In the genomic region with DNA sequence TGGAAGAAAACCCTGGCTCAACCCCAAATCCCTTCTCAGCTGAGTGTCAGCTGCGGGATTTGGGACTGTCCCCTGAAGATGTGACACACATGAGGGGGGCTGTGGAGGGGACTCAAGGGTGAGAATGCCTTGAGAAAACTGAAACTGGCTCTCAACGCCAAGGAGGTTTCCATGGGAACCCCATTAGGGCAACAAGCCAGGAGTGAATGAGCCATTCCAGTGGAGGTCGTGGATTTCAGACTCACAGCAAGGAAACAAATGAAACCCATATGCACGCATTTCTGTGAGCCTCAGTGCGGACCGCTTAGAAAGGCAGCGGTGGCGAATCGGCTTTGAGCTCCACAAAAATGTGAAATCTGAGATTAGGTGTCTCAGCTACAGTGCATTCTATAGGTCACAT, we compare ENCODE assay signal across 10 mouse cellular contexts. TPM values are rescaled to one million over a fixed set of nuclear protein-coding genes. Genes with fewer than 3 reads are reported as not detected.
DNase-seq lines count a peak whose midpoint lies in the region; ATAC-seq lines count a peak whose summit lies in the region.
"Had no signal": no experiment of that assay in that cellular context is flagged by ENCODE, and none has a peak within 500 bp of the region (broad histone marks: within the 10 kb centered on the region; RNA-seq: fewer than 3 reads in every experiment).

No protein-coding gene starts in this region.

- no peaks in the 10 kb centered on the region for H3K27me3 ChIP-seq in embryonic facial prominence, embryonic 11.5 days (ENCODE audit: control insufficient read depth, insufficient read depth, low read length)
- H3K27me3 ChIP-seq in hindbrain, embryonic 14.5 days (ENCODE audit: control insufficient read depth, insufficient read depth, low read length): no peaks in the 10 kb centered on the region

- H3K9ac ChIP-seq in embryonic facial prominence, embryonic 11.5 days (replicated peaks; ENCODE audit: low read length): no peak overlapping the region
- no peak overlapping the region for H3K9ac ChIP-seq in hindbrain, embryonic 14.5 days

- H3K27ac ChIP-seq in embryonic facial prominence, embryonic 11.5 days (replicated peaks; ENCODE audit: low read depth, low read length): peak overlapping the region; percentile 54
- H3K27ac ChIP-seq in hindbrain, embryonic 14.5 days: peak overlapping the region; percentile 1; the same call in 1 of the 2 replicates

- H3K4me2 ChIP-seq in embryonic facial prominence, embryonic 11.5 days (ENCODE audit: low read depth, low read length): no peak overlapping the region
- H3K4me2 ChIP-seq in hindbrain, embryonic 14.5 days (replicated peaks): no peak overlapping the region

- intact Hi-C loops in heart, postnatal 10 days (cut with DNase I): no loop called here

- H3K4me3 ChIP-seq in embryonic facial prominence, embryonic 11.5 days (ENCODE audit: low read depth, low read length): no peak overlapping the region
- no peak overlapping the region for H3K4me3 ChIP-seq in hindbrain, embryonic 14.5 days (replicated peaks; ENCODE audit: low read length)
- H3K4me3 ChIP-seq: megakaryocyte, embryonic 14.5 days had no signal

- H3K36me3 ChIP-seq in embryonic facial prominence, embryonic 11.5 days (replicated peaks; ENCODE audit: control insufficient read depth, insufficient read depth, low read depth, low read length): no peaks in the 10 kb centered on the region
- H3K36me3 ChIP-seq in hindbrain, embryonic 14.5 days (replicated peaks; ENCODE audit: control insufficient read depth, insufficient read depth): no peaks in the 10 kb centered on the region

- H3K4me1 ChIP-seq in embryonic facial prominence, embryonic 11.5 days (ENCODE audit: control insufficient read depth, insufficient read depth, low read length): peaks cover 2% of the 10 kb centered on the region; the same call in 1 of the 2 replicates
- no peaks in the 10 kb centered on the region; the same call in 1 of the 2 replicates for H3K4me1 ChIP-seq in hindbrain, embryonic 14.5 days (replicated peaks; ENCODE audit: control insufficient read depth, insufficient read depth, low read length)

- peak; percentile 58 to 60 for DNase-seq in heart, postnatal 10 days
- DNase-seq in heart, adult 11 months: no peak
- peak; percentile 14 for DNase-seq in ZHBTc4 (ENCODE audit: low read depth, low spot score)
- DNase-seq in embryonic facial prominence, embryonic 11.5 days (ENCODE audit: low spot score): peak; percentile 95
- DNase-seq in hindbrain, embryonic 14.5 days (ENCODE audit: low spot score): peak; percentile 75
- DNase-seq in mesoderm, embryonic 11.5 days (ENCODE audit: low read depth, low spot score): peak; percentile 71

- WGBS in embryonic facial prominence, embryonic 11.5 days: 26% methylated on average over 9 of the region's 9 CpGs
- 26% methylated on average over 9 of the region's 9 CpGs for WGBS in hindbrain, embryonic 14.5 days

- no peaks in the 10 kb centered on the region for H3K9me3 ChIP-seq in embryonic facial prominence, embryonic 11.5 days (replicated peaks; ENCODE audit: control insufficient read depth, low read length)
- no peaks in the 10 kb centered on the region for H3K9me3 ChIP-seq in hindbrain, embryonic 14.5 days (ENCODE audit: control insufficient read depth, low read length)

- ATAC-seq in embryonic facial prominence, embryonic 11.5 days (replicated peaks; ENCODE audit: insufficient number of reproducible peaks, low FRiP score, low TSS enrichment, low read depth): peak; percentile 54
- peak; percentile 57; the same call in 1 of the 2 replicates for ATAC-seq in hindbrain, embryonic 14.5 days (ENCODE audit: low FRiP score)
- no peak for ATAC-seq in megakaryocyte progenitor cell, adult 5-6 weeks (replicated peaks; ENCODE audit: poor library complexity)
- no peak for ATAC-seq in erythroid progenitor cell, adult 5-6 weeks (replicated peaks; ENCODE audit: low FRiP score, poor library complexity, severe bottlenecking)

RNA-seq across cellular contexts. Expression of a gene that starts 18.1 kb away (rescaled TPM):
- not detected for total RNA-seq in heart, postnatal 10 days (2021)
- 0.17 TPM in 1 of 2 replicates, not detected in the other for polyA plus RNA-seq in embryonic facial prominence, embryonic 11.5 days (2014; fragmentation: Nextera tagmentation; extraction: Ambion mirVana)
- not detected in 2 replicates for polyA plus RNA-seq in hindbrain, embryonic 14.5 days (2014; fragmentation: Nextera tagmentation; extraction: Ambion mirVana)
- total RNA-seq in megakaryocyte progenitor cell, adult 5-6 weeks (2015): not detected in 2 replicates
- not detected in 2 replicates for total RNA-seq in megakaryocyte progenitor cell, adult 5-6 weeks (2017)
- total RNA-seq in erythroid progenitor cell, adult 5-6 weeks (2015; ENCODE audit: low replicate concordance): not detected in 2 replicates
- not detected in 2 replicates for total RNA-seq in erythroid progenitor cell, adult 5-6 weeks (2017; ENCODE audit: low replicate concordance)
- total RNA-seq: gastrocnemius, postnatal 36 days had no signal

RNA-seq across cellular contexts. Expression of a gene that starts 56.3 kb away (rescaled TPM):
- total RNA-seq in heart, postnatal 10 days (2021): 10 to 100 TPM; 11.5 to 13.3 TPM
- 16.1 and 16.2 TPM in 2 replicates for polyA plus RNA-seq in embryonic facial prominence, embryonic 11.5 days (2014; fragmentation: Nextera tagmentation; extraction: Ambion mirVana)
- 17.6 and 19.8 TPM in 2 replicates for polyA plus RNA-seq in hindbrain, embryonic 14.5 days (2014; fragmentation: Nextera tagmentation; extraction: Ambion mirVana)
- 4.8 and 5.5 TPM in 2 replicates for total RNA-seq in megakaryocyte progenitor cell, adult 5-6 weeks (2015)
- 6.4 TPM in 2 replicates for total RNA-seq in megakaryocyte progenitor cell, adult 5-6 weeks (2017)
- 2.5 and 3.4 TPM in 2 replicates for total RNA-seq in erythroid progenitor cell, adult 5-6 weeks (2015; ENCODE audit: low replicate concordance)
- 2.3 and 3.2 TPM in 2 replicates for total RNA-seq in erythroid progenitor cell, adult 5-6 weeks (2017; ENCODE audit: low replicate concordance)

RNA-seq across cellular contexts. Expression of a gene that starts 57.4 kb away (rescaled TPM):
- 10 to 100 TPM; 39.8 to 41.8 TPM for total RNA-seq in heart, postnatal 10 days (2021)
- polyA plus RNA-seq in embryonic facial prominence, embryonic 11.5 days (2014; fragmentation: Nextera tagmentation; extraction: Ambion mirVana): 177 and 191 TPM in 2 replicates
- 622 and 648 TPM in 2 replicates for polyA plus RNA-seq in hindbrain, embryonic 14.5 days (2014; fragmentation: Nextera tagmentation; extraction: Ambion mirVana)
- total RNA-seq in megakaryocyte progenitor cell, adult 5-6 weeks (2015): 4.9 and 7.0 TPM in 2 replicates
- 6.2 and 7.8 TPM in 2 replicates for total RNA-seq in megakaryocyte progenitor cell, adult 5-6 weeks (2017)
- total RNA-seq in erythroid progenitor cell, adult 5-6 weeks (2015; ENCODE audit: low replicate concordance): not detected in 2 replicates
- 0.13 and 6.4 TPM in 2 replicates for total RNA-seq in erythroid progenitor cell, adult 5-6 weeks (2017; ENCODE audit: low replicate concordance)

Comparison
In these comparisons a context has a peak if more than half of its experiments do, and no peak if none do; other contexts are left out.
1. ATAC-seq: peak in embryonic facial prominence, embryonic 11.5 days (single experiment) and hindbrain, embryonic 14.5 days (single experiment); none in megakaryocyte progenitor cell, adult 5-6 weeks (single experiment) and erythroid progenitor cell, adult 5-6 weeks (single experiment).
2. RNA of a gene that starts 57.4 kb away (total RNA-seq): 39.8 to 41.8 TPM in heart, postnatal 10 days; 0.13 to 6.4 TPM in erythroid progenitor cell, adult 5-6 weeks and 4.9 to 7.8 TPM in megakaryocyte progenitor cell, adult 5-6 weeks; every median in the first group is over 4 times any median in the second.